Mouse (Mus musculus): ENCODE data around the gene Fuz.

The Fuz gene

GRCm38 (mm10) chr7:44888256-44889105 is 7.4 kb upstream of the Fuz start:
- no peak for DNase-seq (ENCODE audit: low spot score)

- no peak for DNase-seq (ENCODE audit: low spot score)
These were observed 5.7 kb upstream of the Fuz start for GRCm38 (mm10) chr7:44890180-44890579.

- no peak for DNase-seq (ENCODE audit: low spot score)
These were observed 5.1 kb upstream of the Fuz start for GRCm38 (mm10) chr7:44890737-44891136.

GRCm38 (mm10) chr7:44891611-44892010 is 4.3 kb upstream of the Fuz start:
- DNase-seq (ENCODE audit: low spot score): no peak

- DNase-seq (ENCODE audit: low spot score): peak; percentile 94
These were observed 3.5 kb upstream of the Fuz start, which contains the start of gene Med25 for GRCm38 (mm10) chr7:44892276-44892921. TSS of gene Med25 (minus strand) at chr7:44892712.

- no peak for DNase-seq (ENCODE audit: low spot score)
These were observed 2.7 kb upstream of the Fuz start for GRCm38 (mm10) chr7:44893197-44893596.

- no peak for DNase-seq (ENCODE audit: low spot score)
These were observed 1.7 kb upstream of the Fuz start for GRCm38 (mm10) chr7:44894175-44894574.

- no peak for DNase-seq (ENCODE audit: low spot score)
These were observed 680 bp upstream of the Fuz start for GRCm38 (mm10) chr7:44895206-44895592.

- no peak for DNase-seq (ENCODE audit: low spot score)
These were observed 620 bp downstream of the Fuz start for GRCm38 (mm10) chr7:44896499-44896898.

- DNase-seq (ENCODE audit: low spot score): no peak
These were observed 2.7 kb downstream of the Fuz start for GRCm38 (mm10) chr7:44898607-44899006.

- DNase-seq (ENCODE audit: low spot score): no peak
These were observed 4.8 kb downstream of the Fuz start for GRCm38 (mm10) chr7:44900632-44901031.

GRCm38 (mm10) chr7:44901230-44901722 is 5.4 kb downstream of the Fuz start:
- peak; percentile 42 for DNase-seq (ENCODE audit: low spot score)

GRCm38 (mm10) chr7:44905430-44905829 is 9.6 kb downstream of the Fuz start:
- DNase-seq (ENCODE audit: low spot score): no peak

GRCm38 (mm10) chr7:44908706-44909476 is 13.0 kb downstream of the Fuz start:
- no peak for DNase-seq (ENCODE audit: low spot score)

GRCm38 (mm10) chr7:44914396-44914795 is 18.5 kb downstream of the Fuz start:
- DNase-seq (ENCODE audit: low spot score): no peak

GRCm38 (mm10) chr7:44915314-44915713 is 19.4 kb downstream of the Fuz start:
- no peak for DNase-seq (ENCODE audit: low spot score)

GRCm38 (mm10) chr7:44916191-44916590 is 20.3 kb downstream of the Fuz start:
- DNase-seq (ENCODE audit: low spot score): no peak

- DNase-seq (ENCODE audit: low spot score): no peak
These were observed 21.0 kb downstream of the Fuz start for GRCm38 (mm10) chr7:44916881-44917280.

GRCm38 (mm10) chr7:44918219-44918618 is 22.3 kb downstream of the Fuz start:
- DNase-seq (ENCODE audit: low spot score): no peak

GRCm38 (mm10) chr7:44919127-44919526 is 23.2 kb downstream of the Fuz start:
- DNase-seq (ENCODE audit: low spot score): no peak

- DNase-seq (ENCODE audit: low spot score): no peak
These were observed 26.7 kb downstream of the Fuz start for GRCm38 (mm10) chr7:44922530-44922929.

- DNase-seq (ENCODE audit: low spot score): no peak
These were observed 29.6 kb downstream of the Fuz start for GRCm38 (mm10) chr7:44925468-44925867.
